Mouse (Mus musculus) small intestine, adult 2 months (tissue): ENCODE results near the gene Wdr60.

Source experiments
- CTCF ChIP-seq: fragments of 200-500 bp; IDR thresholded peaks from 2 replicates; pipeline ENCODE4 v1.5.1; 2012; ENCODE audit warnings: low read depth, mild to moderate bottlenecking, control low read depth, inconsistent platforms, low read length, moderate library complexity, mixed read lengths; ENCODE audit not compliant: insufficient replicate concordance, insufficient read length; ENCODE audit errors: extremely low read depth
- POLR2A ChIP-seq: fragments of 200-500 bp; IDR thresholded peaks from 2 replicates; pipeline ENCODE4 v1.6.1; 2012; ENCODE audit warnings: low read depth, mild to moderate bottlenecking, control low read depth, inconsistent platforms, low read length, moderate library complexity

DNA sequence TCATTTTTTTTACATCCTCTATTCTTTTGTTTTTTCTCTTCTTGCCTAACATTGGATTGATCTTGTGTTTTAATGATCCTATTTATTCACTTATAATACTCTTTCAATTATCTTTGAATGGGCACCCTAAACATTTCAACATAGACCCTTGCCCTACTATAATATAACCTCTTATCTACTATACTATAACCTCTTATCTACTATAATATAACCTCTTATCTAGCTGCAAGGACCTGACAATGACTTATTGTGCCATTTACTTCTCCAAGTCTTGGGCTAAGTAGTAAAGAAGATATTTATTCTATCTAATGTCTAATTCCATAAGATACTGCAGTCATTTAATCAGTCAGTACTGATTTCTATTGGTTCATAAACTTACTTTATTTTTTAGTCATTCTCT, 24.5 kb downstream of the Wdr60 start:
- TF ChIP-seq POLR2A: no peak
- no peak for TF ChIP-seq CTCF
